Mouse (Mus musculus): Measurements from ENCODE around the gene A730046J19Rik.

Gene A730046J19Rik

GRCm38 (mm10) chrX:144153523-144153922, at the start of gene A730046J19Rik:
A730046J19Rik (plus strand) TSS chrX:144153695.
- DNase-seq (ENCODE audit: low spot score) = no peak

GRCm38 (mm10) chrX:144104619-144105416, 48.7 kb upstream of the A730046J19Rik start:
- no peak for DNase-seq (ENCODE audit: low spot score)

DNA sequence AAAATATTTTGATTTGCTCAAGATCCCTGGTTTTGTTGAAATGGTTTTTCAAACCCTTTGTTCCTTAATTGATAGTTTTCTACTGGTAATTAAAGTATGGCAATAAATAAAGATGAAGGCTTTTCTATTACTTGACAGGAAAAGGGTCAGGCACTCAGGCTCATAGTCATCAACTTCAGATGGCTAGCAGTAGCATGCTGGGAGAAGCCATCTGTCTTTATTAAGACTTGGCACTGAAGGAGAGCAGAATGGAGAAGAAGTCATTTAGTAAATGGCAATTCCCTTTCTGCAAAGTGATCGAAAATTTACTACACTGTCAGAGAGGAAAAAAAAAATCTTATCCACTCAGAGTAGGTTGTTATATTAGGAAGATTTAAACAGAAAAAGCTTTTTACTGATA, 17.2 kb upstream of the A730046J19Rik start:
- DNase-seq (ENCODE audit: low spot score) = no peak

DNA sequence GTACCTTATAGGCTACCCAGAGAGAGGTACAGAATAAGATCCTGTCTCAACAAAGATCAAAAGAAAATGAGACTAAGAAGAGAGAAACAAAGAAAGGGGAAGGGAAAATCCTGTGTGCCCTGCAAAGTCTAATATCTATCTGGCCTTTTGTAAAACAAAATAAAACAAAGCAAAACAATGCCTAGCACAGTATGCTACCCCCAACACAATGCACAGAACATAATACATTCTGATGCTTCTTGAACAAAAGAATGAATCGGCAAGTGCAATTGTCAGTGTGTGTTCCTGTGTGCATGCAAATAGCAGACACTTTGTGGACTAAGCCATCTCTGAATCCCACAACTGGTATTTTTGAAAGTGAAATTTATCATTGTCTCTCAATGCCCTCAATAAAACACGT, 3.5 kb upstream of the A730046J19Rik start:
- DNase-seq (ENCODE audit: low spot score) = no peak

- no peak for DNase-seq (ENCODE audit: low spot score)
Observed at GRCm38 (mm10) chrX:144154111-144154510, 616 bp downstream of the A730046J19Rik start.

GRCm38 (mm10) chrX:144162936-144163335, 9.4 kb downstream of the A730046J19Rik start:
- no peak for DNase-seq (ENCODE audit: low spot score)
